Mouse (Mus musculus) fat pad, adult 2 months (tissue): Measurements from ENCODE around the gene Bfsp1.

Experiments
- DNase-seq: peaks from one replicate; pipeline ENCODE4 v3.0.0-alpha.2; 2011; ENCODE audit warnings: low read depth, low spot score; ENCODE audit errors: extremely low read depth

The Bfsp1 gene

GRCm38 (mm10) chr2:143801097-143801496 is 61.9 kb downstream of the Bfsp1 start:
- no peak for DNase-seq

GRCm38 (mm10) chr2:143796335-143797013 is 66.5 kb downstream of the Bfsp1 start:
- no peak for DNase-seq

GRCm38 (mm10) chr2:143795858-143796257 is 67.1 kb downstream of the Bfsp1 start:
- DNase-seq = no peak

GRCm38 (mm10) chr2:143789911-143790310 is 73.1 kb downstream of the Bfsp1 start:
- no peak for DNase-seq

GRCm38 (mm10) chr2:143780310-143780709 is 82.7 kb downstream of the Bfsp1 start:
- DNase-seq = no peak
